Mouse (Mus musculus): ENCODE results near the gene Slc3a2. TPM values are rescaled to one million over a fixed set of nuclear protein-coding genes. Genes with fewer than 3 reads are reported as not detected.
"Not testable (repeated sequence)": the region's sequence is repeated elsewhere in the genome, so short reads cannot be mapped to it uniquely, and the experiment has no call there.

Gene Slc3a2
- polyA plus RNA-seq, 1 experiment from 2014 or later, result 159 TPM

DNA sequence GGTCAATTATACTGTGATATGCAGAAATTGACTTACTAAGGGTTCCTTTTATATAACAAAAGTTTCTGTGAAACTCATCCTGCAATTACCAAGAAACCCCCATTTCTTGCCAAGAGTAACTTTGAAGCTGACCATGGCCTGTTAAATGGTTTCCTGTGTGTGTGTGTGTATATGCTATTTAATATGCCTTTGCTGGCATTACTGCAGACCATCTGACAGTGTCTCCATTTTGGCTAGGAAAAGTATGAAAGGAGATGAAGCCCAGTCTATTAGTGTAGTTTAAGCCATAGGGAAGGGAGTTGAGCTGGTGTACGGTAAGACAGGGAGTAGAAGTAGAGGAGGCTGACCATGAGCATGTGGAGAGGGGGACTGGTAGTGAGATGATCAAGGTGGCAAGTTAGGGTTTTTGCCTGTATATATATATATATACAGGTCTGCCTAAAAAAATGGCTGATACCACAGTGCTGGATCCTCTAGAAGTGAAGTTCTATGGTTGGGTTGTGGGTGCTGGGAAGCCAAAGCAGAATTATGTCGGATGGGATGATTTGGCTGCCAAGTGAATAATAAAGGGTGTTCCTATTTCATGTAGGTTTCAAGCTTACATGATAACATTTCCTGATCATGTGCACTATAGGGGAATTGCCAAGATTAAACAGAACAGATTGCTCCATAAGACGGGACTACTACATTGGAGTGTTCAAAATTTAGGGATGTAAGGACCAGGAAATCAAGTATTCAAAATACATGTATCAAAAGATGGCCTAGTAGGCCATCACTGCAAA lies 3.6 kb upstream of the Slc3a2 start:
- H3K27me3 ChIP-seq (replicated peaks), result no peaks in the 10 kb centered on the region
- peaks cover 25% of the 10 kb centered on the region for H3K4me1 ChIP-seq
- WGBS, result 24% methylated on average over 3 of the region's 3 CpGs
- no peak overlapping the region for H3K4me2 ChIP-seq
- no peak overlapping the region for H3K4me3 ChIP-seq (replicated peaks)
- H3K27ac ChIP-seq (replicated peaks), result no peak overlapping the region
- no peak overlapping the region for H3K9ac ChIP-seq (replicated peaks)
- H3K36me3 ChIP-seq, result peaks cover 26% of the 10 kb centered on the region
- no peak for ATAC-seq (ENCODE audit: low FRiP score)
- no peaks in the 10 kb centered on the region for H3K9me3 ChIP-seq (replicated peaks)

DNA sequence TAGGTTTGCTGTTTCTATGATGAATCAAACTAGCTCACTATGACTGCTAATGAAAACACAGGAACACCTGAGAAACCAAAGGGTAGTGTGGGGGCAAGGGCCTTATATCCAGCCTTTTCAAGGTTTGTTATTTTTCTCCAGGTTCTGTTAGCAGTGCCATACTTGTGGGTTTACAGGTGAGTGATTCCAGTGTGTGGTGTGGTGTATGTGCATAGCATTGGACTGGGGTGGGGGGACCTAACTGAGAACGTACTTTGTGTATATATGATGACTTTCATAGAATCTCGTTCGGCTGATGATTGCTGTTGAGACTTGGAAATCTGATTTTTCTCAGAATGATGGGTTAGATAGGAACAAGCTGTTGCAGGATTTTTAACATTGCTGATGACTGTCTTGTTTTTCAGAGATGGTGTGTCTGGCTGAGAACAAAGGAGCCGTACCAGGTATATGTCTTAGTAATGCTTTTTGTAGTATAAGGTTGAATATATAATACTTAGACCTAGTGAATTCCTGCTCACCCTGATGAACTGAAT lies 2.0 kb upstream of the Slc3a2 start:
- Histone ChIP-seq H3K4me3 (replicated peaks) (peak overlapping the region; percentile 70), H3K4me2 (peak overlapping the region; percentile 67), H3K9me3 (replicated peaks) (no peaks in the 10 kb centered on the region), H3K4me1 (peaks cover 37% of the 10 kb centered on the region), H3K27ac (replicated peaks) (no peak overlapping the region), H3K9ac (replicated peaks) (peak overlapping the region; percentile 84), H3K36me3 (peaks cover 26% of the 10 kb centered on the region), H3K27me3 (replicated peaks) (no peaks in the 10 kb centered on the region)
- no peak for ATAC-seq (ENCODE audit: low FRiP score)
- WGBS, result 56% methylated on average over 4 of the region's 4 CpGs

DNA sequence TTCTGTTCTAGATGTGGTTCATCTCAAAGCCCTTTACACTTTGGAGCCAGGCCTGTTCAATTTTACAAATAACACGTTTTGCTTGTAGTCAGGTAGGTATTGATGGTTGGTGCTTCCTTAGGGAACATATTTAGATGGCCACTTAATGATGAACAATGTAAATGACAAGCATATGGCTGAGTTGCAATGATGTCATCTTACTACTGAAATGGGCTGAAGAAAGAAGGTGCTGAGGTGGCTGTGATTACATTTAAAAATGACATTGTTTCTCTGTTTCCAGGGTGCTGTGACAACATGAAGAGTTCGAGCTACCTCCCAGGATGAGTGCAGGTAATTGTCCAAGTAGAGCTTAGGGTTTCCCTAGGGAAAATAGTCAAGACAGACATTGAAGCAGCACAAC lies 1.2 kb upstream of the Slc3a2 start:
- H3K4me2 ChIP-seq, result peak overlapping the region; percentile 67
- H3K9ac ChIP-seq (replicated peaks), result peak overlapping the region; percentile 84
- peak overlapping the region; percentile 70 for H3K4me3 ChIP-seq (replicated peaks)
- ATAC-seq (ENCODE audit: low FRiP score), result no peak
- H3K27me3 ChIP-seq (replicated peaks), result no peaks in the 10 kb centered on the region
- peaks cover 37% of the 10 kb centered on the region for H3K4me1 ChIP-seq
- no peaks in the 10 kb centered on the region for H3K9me3 ChIP-seq (replicated peaks)
- 0% methylated on average over 2 of the region's 2 CpGs for WGBS
- peaks cover 26% of the 10 kb centered on the region for H3K36me3 ChIP-seq
- peak overlapping the region; percentile 96 for H3K27ac ChIP-seq (replicated peaks)

DNA sequence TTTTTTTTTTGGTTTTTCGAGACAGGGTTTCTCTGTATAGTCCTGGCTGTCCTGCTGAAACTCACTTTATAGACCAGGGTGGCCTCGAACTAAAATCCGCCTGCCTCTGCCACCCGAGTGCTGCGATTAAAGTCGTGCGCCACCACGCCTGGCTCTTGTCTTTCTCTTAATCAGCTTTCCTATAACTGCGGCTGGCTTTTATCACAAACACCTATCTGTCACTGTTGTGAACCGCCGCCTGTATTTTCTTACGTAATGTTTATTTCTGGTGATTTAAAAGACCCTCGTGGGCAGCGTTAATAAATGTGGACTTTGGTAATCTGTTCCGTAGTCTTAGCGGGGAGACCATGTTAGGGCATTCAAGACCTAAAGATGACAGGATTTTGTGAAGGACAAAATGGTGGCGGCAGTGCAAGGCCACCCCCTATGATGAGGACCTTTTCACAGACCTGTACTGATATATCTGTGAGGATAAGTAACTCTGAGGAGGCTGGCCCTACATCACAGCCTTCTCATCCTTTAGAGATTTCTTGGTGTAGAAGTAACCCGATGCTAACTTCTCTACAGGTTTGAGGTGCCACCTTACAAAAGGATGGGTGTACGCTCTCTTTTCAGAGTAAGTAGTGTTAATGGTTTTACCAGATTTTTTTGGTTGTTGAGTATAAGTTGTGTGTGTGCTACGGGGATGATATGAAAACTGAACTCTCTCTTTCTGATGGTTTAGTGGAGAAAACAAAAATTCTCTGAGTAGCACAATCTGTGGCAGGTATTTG lies 591 bp upstream of the Slc3a2 start:
- H3K9ac ChIP-seq (replicated peaks), result peak overlapping the region; percentile 84
- peak overlapping the region; percentile 96 for H3K27ac ChIP-seq (replicated peaks)
- peaks cover 38% of the 10 kb centered on the region for H3K4me1 ChIP-seq
- no peaks in the 10 kb centered on the region for H3K27me3 ChIP-seq (replicated peaks)
- peaks cover 26% of the 10 kb centered on the region for H3K36me3 ChIP-seq
- H3K4me3 ChIP-seq (replicated peaks), result peak overlapping the region; percentile 70
- 0 out of 2 replicates have a peak, but pooled peaks have one; percentile 12 for ATAC-seq (ENCODE audit: low FRiP score)
- peak overlapping the region; percentile 67 for H3K4me2 ChIP-seq
- WGBS, result under 1% methylated on average over 20 of the region's 20 CpGs
- no peaks in the 10 kb centered on the region for H3K9me3 ChIP-seq (replicated peaks)

DNA sequence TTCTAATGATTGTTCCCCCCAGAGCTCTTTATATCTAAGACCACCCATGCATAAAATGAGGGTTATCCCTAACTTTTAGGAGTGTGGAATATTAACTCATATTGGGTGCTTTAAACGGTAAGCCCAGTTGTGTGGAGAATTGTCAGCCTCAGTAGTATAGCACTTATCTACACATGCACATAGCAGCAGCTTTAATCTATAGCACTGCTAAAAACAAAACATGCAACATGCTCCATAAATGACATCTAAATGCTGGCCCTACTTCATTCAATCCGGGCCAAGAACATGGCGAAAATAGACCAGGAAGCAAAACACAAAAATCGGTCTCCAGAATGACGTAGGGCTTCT lies 636 bp downstream of the Slc3a2 start:
- under 1% methylated on average over 5 of the region's 5 CpGs for WGBS
- ATAC-seq (ENCODE audit: low FRiP score), result peak; percentile 19
- Histone ChIP-seq H3K9ac (replicated peaks) (peak overlapping the region; percentile 89), H3K4me1 (peaks cover 39% of the 10 kb centered on the region), H3K36me3 (peaks cover 26% of the 10 kb centered on the region), H3K9me3 (replicated peaks) (no peaks in the 10 kb centered on the region), H3K27me3 (replicated peaks) (no peaks in the 10 kb centered on the region), H3K4me3 (replicated peaks) (peak overlapping the region; percentile 70), H3K27ac (replicated peaks) (peak overlapping the region; percentile 96), H3K4me2 (peak overlapping the region; percentile 67)

DNA sequence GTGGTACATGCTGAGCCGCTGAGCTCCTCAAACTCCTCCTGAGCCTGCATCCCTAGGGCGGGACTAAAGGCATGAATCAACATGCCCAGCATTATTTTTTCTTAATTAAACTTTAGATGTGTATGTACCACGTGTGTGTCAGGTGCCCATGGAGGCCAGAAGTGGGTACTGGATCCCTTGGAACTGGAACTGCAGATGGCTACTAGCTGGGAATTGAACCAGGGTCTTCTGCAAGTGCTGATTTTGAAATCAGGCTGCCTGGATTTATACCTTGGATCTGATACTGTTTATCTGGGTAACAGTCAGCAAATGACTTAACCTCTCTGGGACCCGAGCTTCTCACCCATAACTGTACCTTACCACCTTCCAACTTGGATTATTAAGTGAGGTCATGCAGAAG lies 1.1 kb downstream of the Slc3a2 start:
- WGBS, result 55% methylated on average over 4 of the region's 4 CpGs
- H3K36me3 ChIP-seq, result peaks cover 25% of the 10 kb centered on the region
- H3K4me2 ChIP-seq, result peak overlapping the region; percentile 67
- peak overlapping the region; percentile 89 for H3K9ac ChIP-seq (replicated peaks)
- peak overlapping the region; percentile 96 for H3K27ac ChIP-seq (replicated peaks)
- no peaks in the 10 kb centered on the region for H3K9me3 ChIP-seq (replicated peaks)
- H3K27me3 ChIP-seq (replicated peaks), result no peaks in the 10 kb centered on the region
- H3K4me3 ChIP-seq (replicated peaks), result peak overlapping the region; percentile 70
- peaks cover 39% of the 10 kb centered on the region for H3K4me1 ChIP-seq
- no peak; the same call in 1 of the 2 replicates for ATAC-seq (ENCODE audit: low FRiP score)

DNA sequence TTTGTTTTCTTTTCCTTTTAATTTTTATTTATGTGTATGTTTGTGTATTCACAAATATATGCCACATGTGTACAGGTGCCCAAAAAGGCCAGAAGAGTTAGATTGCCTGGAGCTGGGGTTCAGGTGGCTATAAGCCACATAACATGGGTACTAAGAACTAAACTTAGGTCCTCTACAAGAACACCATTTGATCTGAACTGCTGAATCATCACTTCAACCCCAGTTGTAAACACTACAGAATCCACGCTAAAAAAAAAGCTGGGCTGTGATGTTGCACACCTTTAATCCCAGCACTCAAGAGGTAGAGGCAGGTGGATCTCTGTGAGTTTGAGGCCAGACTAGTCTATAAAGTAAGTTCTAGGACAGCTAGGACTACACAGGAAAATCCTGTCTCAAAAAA lies 1.8 kb downstream of the Slc3a2 start:
- Histone ChIP-seq H3K36me3 (peaks cover 19% of the 10 kb centered on the region), H3K27ac (replicated peaks) (no peak overlapping the region), H3K4me1 (peaks cover 39% of the 10 kb centered on the region), H3K27me3 (replicated peaks) (no peaks in the 10 kb centered on the region), H3K9ac (replicated peaks) (no peak overlapping the region), H3K4me3 (replicated peaks) (peak overlapping the region; percentile 70), H3K4me2 (peak overlapping the region; percentile 67), H3K9me3 (replicated peaks) (no peaks in the 10 kb centered on the region)
- no peak for ATAC-seq (ENCODE audit: low FRiP score)
- 89% methylated on average over 1 of the region's 1 CpGs for WGBS

DNA sequence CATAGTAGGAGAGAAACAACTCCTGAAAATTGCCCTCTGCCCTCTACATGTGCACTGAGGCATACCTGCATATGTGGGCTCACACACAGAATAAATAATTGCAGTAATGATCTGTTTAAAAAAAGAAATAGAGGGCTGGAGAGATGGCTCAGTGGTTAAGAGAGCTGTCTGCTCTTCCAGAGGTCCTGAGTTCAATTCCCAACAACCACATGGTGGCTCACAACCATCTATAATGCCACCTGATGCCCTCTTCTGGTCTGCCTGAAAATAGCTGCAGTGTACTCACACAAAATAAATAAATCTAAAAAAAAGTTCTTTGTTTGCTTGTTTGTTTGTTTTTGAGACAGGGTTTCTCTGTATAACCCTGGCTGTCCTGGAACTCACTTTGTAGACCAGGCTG lies 4.1 kb downstream of the Slc3a2 start:
- not testable (repeated sequence) for H3K9ac ChIP-seq (replicated peaks); H3K27ac ChIP-seq (replicated peaks); H3K4me3 ChIP-seq (replicated peaks); H3K36me3 ChIP-seq; H3K4me2 ChIP-seq; H3K9me3 ChIP-seq (replicated peaks); ATAC-seq (ENCODE audit: low FRiP score); H3K27me3 ChIP-seq (replicated peaks)
- H3K4me1 ChIP-seq, result peaks cover 30% of the 10 kb centered on the region

DNA sequence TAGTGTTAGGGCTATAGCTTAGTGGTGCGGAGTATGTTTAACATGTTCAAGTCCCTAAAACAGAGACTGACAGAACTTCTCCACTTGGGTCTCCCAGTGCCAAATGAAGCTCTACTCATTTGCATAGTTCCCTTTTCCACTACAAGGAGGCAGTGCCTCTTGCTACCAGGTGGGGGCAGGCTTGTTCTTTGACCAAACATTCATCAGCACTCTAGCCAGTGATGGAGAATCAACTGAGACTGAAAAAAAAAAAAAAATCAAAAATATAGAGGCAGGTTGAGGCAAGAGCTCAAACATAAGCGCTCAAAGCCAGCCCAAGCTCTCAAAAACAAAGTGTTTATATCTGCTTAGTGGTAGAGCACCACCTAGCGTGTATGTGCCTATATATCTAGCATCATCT lies 4.8 kb downstream of the Slc3a2 start:
- Histone ChIP-seq H3K27me3 (replicated peaks) (no peaks in the 10 kb centered on the region), H3K36me3 (no peaks in the 10 kb centered on the region), H3K9me3 (replicated peaks) (no peaks in the 10 kb centered on the region), H3K4me3 (replicated peaks) (no peak overlapping the region), H3K4me2 (no peak overlapping the region), H3K4me1 (peaks cover 34% of the 10 kb centered on the region), H3K27ac (replicated peaks) (no peak overlapping the region), H3K9ac (replicated peaks) (no peak overlapping the region)
- no peak for ATAC-seq (ENCODE audit: low FRiP score)
- WGBS, result 73% methylated on average over 3 of the region's 3 CpGs

DNA sequence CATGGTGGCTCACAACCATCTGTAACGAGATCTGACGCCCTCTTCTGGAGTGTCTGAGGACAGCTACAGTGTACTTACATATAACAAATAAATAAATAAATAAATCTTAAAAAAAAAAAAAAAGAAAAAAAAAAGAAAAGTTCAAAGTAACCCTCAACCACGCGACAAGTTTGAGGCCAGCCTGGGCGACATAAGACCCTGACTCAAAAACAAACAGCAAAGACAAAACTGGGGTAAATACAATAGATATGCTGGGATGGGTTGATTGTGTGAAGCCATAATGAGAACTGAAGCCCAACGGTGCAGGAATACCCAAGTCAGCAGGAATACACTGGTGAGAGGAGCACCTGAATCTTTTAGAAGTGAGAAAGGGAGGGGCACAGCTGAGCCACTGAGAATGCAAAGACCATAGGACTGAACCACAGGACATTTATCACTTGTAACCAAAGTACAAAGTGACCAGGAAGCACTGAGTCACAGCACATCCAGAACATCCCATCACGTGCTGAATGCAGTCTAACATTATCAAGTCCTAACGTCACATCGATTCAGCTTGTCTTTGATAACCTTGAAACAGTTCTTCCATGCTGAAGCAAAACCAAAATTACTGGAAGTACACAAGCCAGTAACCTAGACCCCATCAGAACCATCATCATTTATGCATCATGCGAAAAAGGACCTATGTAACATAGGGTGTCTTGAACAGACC lies 6.2 kb downstream of the Slc3a2 start:
- H3K4me1 ChIP-seq, result peaks cover 40% of the 10 kb centered on the region
- H3K4me2 ChIP-seq, result no peak overlapping the region
- H3K36me3 ChIP-seq, result peaks cover 4% of the 10 kb centered on the region
- no peaks in the 10 kb centered on the region for H3K27me3 ChIP-seq (replicated peaks)
- no peak overlapping the region for H3K27ac ChIP-seq (replicated peaks)
- WGBS, result 69% methylated on average over 9 of the region's 10 CpGs
- H3K9ac ChIP-seq (replicated peaks), result no peak overlapping the region
- H3K9me3 ChIP-seq (replicated peaks), result no peaks in the 10 kb centered on the region
- no peak for ATAC-seq (ENCODE audit: low FRiP score)
- no peak overlapping the region for H3K4me3 ChIP-seq (replicated peaks)

DNA sequence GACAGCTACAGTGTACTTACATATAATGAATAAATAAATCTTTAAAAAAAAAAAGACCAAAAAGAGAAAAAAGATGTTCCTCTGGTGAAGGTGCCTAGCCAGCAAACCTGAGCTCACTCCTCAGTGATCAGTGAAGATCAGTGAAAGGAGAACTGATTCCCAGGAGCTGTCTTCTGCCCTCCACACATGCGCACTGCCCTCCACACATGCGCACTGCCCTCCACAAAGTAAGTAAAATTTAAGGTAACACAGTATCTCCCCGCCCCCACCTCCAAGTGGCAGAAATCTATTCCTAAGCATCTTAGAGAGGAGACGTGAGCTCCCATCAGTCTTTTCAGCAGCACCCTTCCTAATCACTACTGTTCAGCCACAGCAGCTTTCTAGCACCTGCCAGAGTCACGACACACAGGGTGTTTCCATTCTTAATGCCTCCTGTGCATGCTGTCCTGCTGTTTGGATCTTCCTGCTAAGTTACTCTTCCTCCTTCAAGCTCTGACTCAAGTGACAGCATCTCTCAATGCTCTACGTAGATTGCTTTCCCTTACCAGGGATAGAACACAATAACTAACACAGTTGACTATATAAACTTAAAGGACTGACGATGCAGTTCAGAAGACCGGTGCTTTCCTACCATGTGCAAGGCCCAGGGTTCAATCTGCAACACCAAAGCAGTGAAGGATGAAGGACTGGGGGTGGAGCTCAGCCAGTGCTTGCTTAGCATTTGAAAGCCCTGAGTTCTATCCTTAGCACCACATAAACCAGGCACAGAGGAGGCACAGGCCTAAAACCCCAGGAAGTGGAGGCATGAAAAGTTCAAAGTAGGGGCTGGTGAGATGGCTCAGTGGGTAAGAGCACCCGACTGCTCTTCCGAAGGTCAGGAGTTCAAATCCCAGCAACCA lies 7.1 kb downstream of the Slc3a2 start:
- peaks cover 38% of the 10 kb centered on the region for H3K4me1 ChIP-seq
- peaks cover 9% of the 10 kb centered on the region for H3K36me3 ChIP-seq
- H3K27ac ChIP-seq (replicated peaks), result no peak overlapping the region
- H3K9me3 ChIP-seq (replicated peaks), result no peaks in the 10 kb centered on the region
- no peak overlapping the region for H3K9ac ChIP-seq (replicated peaks)
- ATAC-seq (ENCODE audit: low FRiP score), result no peak
- 64% methylated on average over 10 of the region's 10 CpGs for WGBS
- no peak overlapping the region for H3K4me2 ChIP-seq
- no peak overlapping the region for H3K4me3 ChIP-seq (replicated peaks)
- no peaks in the 10 kb centered on the region for H3K27me3 ChIP-seq (replicated peaks)

Measured in neural tube, embryonic 15.5 days (tissue).